Mouse (Mus musculus) liver, embryonic 15.5 days (tissue): ENCODE results near the gene Mapkbp1. TPM values are rescaled to one million over a fixed set of nuclear protein-coding genes. Genes with fewer than 3 reads are reported as not detected.

Source experiments
- ATAC-seq: fragments of 200-750 bp; cut with Nextera tagmentation; 2 replicates; pipeline ENCODE4 v1.8.0; 2017; ENCODE audit warnings: moderate number of reproducible peaks, mild to moderate bottlenecking, moderate library complexity; ENCODE audit not compliant: insufficient read depth
- H3K27ac ChIP-seq: fragments of 300-500 bp; sonication (generic); replicated peaks from 2 replicates; pipeline ENCODE4 v1.5.1; 2015; ENCODE audit warnings: mild to moderate bottlenecking, inconsistent platforms
- H3K27me3 ChIP-seq: fragments of 300-500 bp; sonication (generic); 2 replicates; pipeline ENCODE4 v1.6.1; 2015; ENCODE audit warnings: mild to moderate bottlenecking, inconsistent platforms
- H3K36me3 ChIP-seq: fragments of 300-500 bp; sonication (generic); replicated peaks from 2 replicates; pipeline ENCODE4 v1.6.1; 2015; ENCODE audit warnings: moderate library complexity, mild to moderate bottlenecking, inconsistent platforms
- H3K4me1 ChIP-seq: fragments of 300-500 bp; sonication (generic); replicated peaks from 2 replicates; pipeline ENCODE4 v1.6.1; 2015; ENCODE audit warnings: inconsistent platforms
- H3K4me2 ChIP-seq: fragments of 300-500 bp; sonication (generic); 2 replicates; pipeline ENCODE4 v1.6.1; 2015; ENCODE audit warnings: moderate library complexity, mild to moderate bottlenecking, inconsistent platforms
- H3K4me3 ChIP-seq: fragments of 300-500 bp; sonication (generic); replicated peaks from 2 replicates; pipeline ENCODE4 v1.5.1; 2015; ENCODE audit warnings: mild to moderate bottlenecking, inconsistent platforms
- H3K9ac ChIP-seq: fragments of 300-500 bp; sonication (generic); 2 replicates; pipeline ENCODE4 v1.6.1; 2015; ENCODE audit warnings: moderate library complexity, mild to moderate bottlenecking, inconsistent platforms
- H3K9me3 ChIP-seq: fragments of 300-500 bp; sonication (generic); replicated peaks from 2 replicates; pipeline ENCODE4 v1.6.1; 2016; ENCODE audit warnings: inconsistent platforms
- WGBS: fragments of 180-500 bp; shearing (Covaris S2); methylation state at CpG from one replicate; pipeline ENCODE4 v1.1.7; 2015; ENCODE audit warnings: mixed read lengths; ENCODE audit not compliant: insufficient replicate concordance; 5-methylcytosine and 5-hydroxymethylcytosine counted together
- polyA plus RNA-seq: library from polyadenylated mRNA; unstranded; fragments of >200 nt; fragmentation: Nextera tagmentation; extraction: Ambion mirVana; gene quantifications from 2 replicates; pipeline ENCODE4 v1.2.1, GENCODE M21; 2015

The Mapkbp1 gene
- polyA plus RNA-seq, 1 experiment from 2014 or later: 0.22 TPM

DNA sequence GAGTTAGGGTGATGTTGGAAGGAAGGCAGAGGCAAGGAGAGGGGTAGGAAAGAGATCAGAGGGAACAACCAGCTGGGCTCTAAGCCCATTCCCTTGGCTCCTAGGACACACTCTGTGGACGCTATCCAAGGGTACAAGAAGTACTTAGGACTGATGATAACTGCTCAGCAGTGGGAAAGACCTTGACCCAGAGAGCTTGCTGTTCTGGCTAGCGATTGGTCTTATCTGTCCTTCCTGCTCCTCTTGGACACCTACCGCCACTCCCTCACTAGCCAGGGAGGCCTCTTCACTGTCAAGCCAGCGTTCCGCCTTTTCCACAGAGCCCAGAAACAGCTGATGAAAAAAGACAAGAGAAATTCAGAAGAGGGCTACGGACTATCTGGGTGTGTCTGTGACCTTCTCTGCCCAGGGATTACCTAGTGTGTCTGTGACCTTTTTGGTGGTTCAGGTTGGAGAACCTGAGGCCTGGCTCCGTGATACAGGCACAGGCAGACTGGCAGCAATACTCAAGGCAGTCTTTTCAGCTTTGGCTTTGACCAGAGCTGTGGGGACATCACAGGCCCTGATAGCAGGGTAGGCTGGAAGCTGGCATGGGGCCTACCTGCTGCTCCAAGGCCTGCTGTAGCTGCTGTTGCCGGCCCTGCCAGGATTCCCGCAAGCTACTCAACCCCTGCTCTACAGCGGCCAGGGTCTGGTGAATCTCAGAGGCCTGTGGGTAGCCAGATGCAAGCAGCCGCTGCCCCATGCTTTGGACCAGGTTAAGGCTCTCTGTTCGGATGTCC, 82.5 kb downstream of the Mapkbp1 start:
- Histone ChIP-seq H3K4me3 (no peak overlapping the region), H3K36me3 (no peaks in the 10 kb centered on the region), H3K9me3 (no peaks in the 10 kb centered on the region), H3K9ac (no peak overlapping the region), H3K27ac (no peak overlapping the region), H3K4me2 (no peak overlapping the region), H3K4me1 (no peaks in the 10 kb centered on the region), H3K27me3 (no peaks in the 10 kb centered on the region; the same call in 1 of the 2 replicates)
- WGBS: 63% methylated on average over 12 of the region's 12 CpGs
- no peak for ATAC-seq

DNA sequence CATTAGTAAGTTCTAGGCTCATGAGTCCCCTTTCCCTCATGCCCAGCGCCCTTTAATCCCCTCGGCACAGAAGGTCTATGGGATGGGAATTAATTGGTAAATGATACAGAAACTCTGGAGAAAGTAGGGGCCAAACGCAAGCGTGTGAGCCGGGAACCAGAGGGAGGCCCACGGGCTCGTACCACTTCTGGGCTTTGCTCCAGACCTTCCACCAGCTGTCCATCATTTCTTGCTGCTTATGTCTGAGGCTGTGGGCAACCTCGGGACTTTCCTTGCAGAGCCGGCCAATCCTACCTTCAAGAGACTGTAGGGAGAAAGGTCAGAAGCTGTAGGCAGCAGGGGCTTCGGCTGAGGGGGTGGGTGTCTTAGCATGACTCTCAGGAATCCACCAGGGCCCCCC, 83.4 kb downstream of the Mapkbp1 start:
- WGBS: 66% methylated on average over 10 of the region's 10 CpGs
- Histone ChIP-seq H3K27ac (no peak overlapping the region), H3K4me3 (no peak overlapping the region), H3K9ac (no peak overlapping the region), H3K27me3 (no peaks in the 10 kb centered on the region; the same call in 1 of the 2 replicates), H3K9me3 (no peaks in the 10 kb centered on the region), H3K4me1 (no peaks in the 10 kb centered on the region), H3K4me2 (no peak overlapping the region), H3K36me3 (no peaks in the 10 kb centered on the region)
- no peak for ATAC-seq

DNA sequence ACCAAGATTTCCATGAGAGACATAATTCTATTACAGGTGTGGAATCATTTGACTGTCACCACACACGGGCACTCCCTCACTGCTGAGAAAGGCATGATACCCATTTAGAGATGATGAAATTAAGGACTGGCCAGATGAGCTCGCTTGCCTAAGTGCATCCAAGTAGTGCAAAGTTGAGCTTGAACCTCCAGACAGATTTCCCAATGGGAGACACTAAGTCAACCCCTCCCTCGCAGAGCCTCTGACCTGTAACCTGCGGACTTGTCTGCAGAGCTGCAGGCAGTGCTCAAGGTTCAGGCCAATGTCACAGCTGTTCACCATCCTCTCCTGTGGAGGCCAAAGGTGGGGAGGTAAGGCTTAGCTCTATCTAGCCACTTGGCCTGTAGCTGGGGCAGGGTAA, 86.3 kb downstream of the Mapkbp1 start:
- WGBS: 67% methylated on average over 4 of the region's 4 CpGs
- no peak overlapping the region for H3K4me2 ChIP-seq
- H3K4me3 ChIP-seq: no peak overlapping the region
- H3K9ac ChIP-seq: no peak overlapping the region
- no peaks in the 10 kb centered on the region; the same call in 1 of the 2 replicates for H3K27me3 ChIP-seq
- no peak for ATAC-seq
- H3K9me3 ChIP-seq: no peaks in the 10 kb centered on the region
- no peak overlapping the region for H3K27ac ChIP-seq
- H3K4me1 ChIP-seq: no peaks in the 10 kb centered on the region
- no peaks in the 10 kb centered on the region for H3K36me3 ChIP-seq

DNA sequence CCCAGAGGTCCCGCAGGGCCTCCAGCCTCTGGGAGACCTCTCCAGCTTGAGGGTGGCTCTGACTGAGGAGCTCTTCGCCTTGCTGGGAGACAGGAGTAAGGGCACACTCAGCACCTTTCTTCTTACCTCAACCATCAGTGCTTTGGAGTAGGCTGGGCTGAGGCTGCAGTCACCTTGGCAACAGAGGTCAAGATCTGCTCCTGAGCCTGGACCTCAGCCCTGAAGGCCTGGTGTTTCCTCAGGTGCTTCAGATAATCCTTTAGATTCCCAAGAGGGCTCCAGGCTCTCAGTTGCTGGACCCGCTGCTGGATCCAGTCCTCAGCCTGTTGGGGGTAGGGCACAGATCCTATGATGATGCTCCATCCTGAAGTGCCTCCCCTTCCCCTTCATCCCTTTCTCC, 87.0 kb downstream of the Mapkbp1 start:
- no peak overlapping the region for H3K27ac ChIP-seq
- H3K4me1 ChIP-seq: no peaks in the 10 kb centered on the region
- ATAC-seq: no peak
- no peak overlapping the region for H3K4me3 ChIP-seq
- 52% methylated on average over 3 of the region's 3 CpGs for WGBS
- no peaks in the 10 kb centered on the region for H3K36me3 ChIP-seq
- H3K4me2 ChIP-seq: no peak overlapping the region
- no peaks in the 10 kb centered on the region; the same call in 1 of the 2 replicates for H3K27me3 ChIP-seq
- H3K9ac ChIP-seq: no peak overlapping the region
- H3K9me3 ChIP-seq: no peaks in the 10 kb centered on the region

DNA sequence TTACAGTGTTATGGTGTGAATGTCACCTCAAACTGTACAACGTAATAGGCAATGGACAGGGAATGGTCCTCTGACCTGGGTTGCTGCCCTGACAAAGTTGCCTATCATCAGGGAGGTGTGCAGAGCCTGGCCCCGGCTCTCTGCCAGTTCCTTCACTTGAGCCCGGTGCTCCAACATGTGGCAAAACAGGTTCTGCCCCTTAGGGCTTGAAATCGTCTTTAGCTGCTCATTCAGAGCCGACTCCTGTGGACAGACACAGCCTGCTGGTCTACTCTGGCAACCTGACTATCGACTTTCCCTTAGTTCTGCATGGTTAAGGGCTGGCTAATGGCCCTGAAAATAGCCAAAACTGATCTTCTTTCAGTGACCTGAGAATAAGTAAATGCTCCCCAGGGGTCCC, 87.7 kb downstream of the Mapkbp1 start:
- H3K4me1 ChIP-seq: no peaks in the 10 kb centered on the region
- no peaks in the 10 kb centered on the region for H3K9me3 ChIP-seq
- 54% methylated on average over 6 of the region's 6 CpGs for WGBS
- no peak overlapping the region for H3K4me3 ChIP-seq
- H3K27me3 ChIP-seq: no peaks in the 10 kb centered on the region; the same call in 1 of the 2 replicates
- ATAC-seq: no peak
- no peak overlapping the region for H3K27ac ChIP-seq
- H3K36me3 ChIP-seq: no peaks in the 10 kb centered on the region
- no peak overlapping the region for H3K9ac ChIP-seq
- H3K4me2 ChIP-seq: no peak overlapping the region

DNA sequence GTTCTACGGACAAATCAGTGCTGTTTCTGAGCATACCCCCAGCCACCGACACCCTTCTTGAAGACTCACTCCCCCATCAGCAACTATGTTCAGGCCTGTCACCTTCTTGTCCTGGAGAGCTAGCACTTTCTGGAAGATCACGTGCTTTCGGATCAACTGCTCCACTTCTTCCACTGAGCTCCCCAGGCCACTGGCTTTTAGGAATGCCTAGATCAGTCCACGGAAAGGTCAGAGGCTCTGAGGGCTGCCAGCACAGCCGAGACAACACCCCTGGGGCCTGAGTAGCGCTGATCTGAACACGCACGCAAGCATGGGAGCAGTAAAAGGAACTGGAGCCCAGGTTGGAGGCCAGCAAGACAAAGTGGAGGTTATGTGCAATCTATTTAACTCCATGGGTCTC, 88.2 kb downstream of the Mapkbp1 start:
- H3K27me3 ChIP-seq: no peaks in the 10 kb centered on the region; the same call in 1 of the 2 replicates
- no peak overlapping the region for H3K9ac ChIP-seq
- no peak overlapping the region for H3K4me2 ChIP-seq
- H3K9me3 ChIP-seq: no peaks in the 10 kb centered on the region
- H3K4me3 ChIP-seq: no peak overlapping the region
- 63% methylated on average over 9 of the region's 9 CpGs for WGBS
- no peaks in the 10 kb centered on the region for H3K4me1 ChIP-seq
- ATAC-seq: no peak
- H3K36me3 ChIP-seq: no peaks in the 10 kb centered on the region
- H3K27ac ChIP-seq: no peak overlapping the region

DNA sequence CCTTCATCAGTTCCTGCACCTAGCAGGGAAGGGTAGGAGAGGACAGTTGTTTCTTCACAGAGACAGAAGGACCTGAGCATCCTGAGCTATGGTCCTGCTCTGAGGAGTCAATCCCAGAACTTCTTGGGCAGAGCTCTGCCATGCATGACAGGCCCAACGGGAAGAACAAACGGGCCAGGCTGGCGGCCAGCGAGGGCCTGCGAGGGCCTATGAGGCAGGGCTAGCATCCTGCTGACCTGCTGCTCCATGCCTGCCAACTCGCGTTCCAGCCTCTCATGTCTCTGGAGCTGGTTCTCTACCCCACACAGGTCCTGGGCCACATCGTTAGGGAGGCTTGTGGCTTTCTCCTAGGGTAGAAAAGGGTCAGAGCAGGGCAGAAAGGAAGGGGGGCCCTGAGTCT, 89.7 kb downstream of the Mapkbp1 start:
- Histone ChIP-seq H3K4me1 (no peaks in the 10 kb centered on the region), H3K4me2 (no peak overlapping the region), H3K36me3 (no peaks in the 10 kb centered on the region), H3K9ac (no peak overlapping the region), H3K27me3 (no peaks in the 10 kb centered on the region; the same call in 1 of the 2 replicates), H3K9me3 (no peaks in the 10 kb centered on the region), H3K4me3 (no peak overlapping the region), H3K27ac (no peak overlapping the region)
- no peak for ATAC-seq
- 75% methylated on average over 8 of the region's 8 CpGs for WGBS

DNA sequence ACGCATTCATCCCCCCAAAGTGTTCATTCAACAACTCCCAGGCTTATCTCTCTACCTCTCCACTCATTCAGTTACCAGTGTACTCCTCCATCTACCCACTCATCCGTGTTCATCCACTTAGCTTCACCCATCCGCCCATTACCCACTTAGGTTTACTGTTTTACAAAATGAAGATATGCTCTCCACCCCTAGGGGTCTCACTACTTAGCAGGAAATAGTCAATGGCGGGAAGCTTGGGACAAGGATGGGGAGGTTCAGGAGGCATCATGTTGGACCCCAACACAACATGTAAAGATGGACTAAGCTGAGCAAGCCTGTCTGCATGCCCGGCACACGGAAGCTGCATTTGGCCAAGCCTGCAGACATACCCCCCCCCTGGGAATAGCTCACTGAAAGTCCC, 92.1 kb downstream of the Mapkbp1 start:
- ATAC-seq: no peak
- peaks cover 6% of the 10 kb centered on the region; the same call in 1 of the 2 replicates for H3K27me3 ChIP-seq
- H3K36me3 ChIP-seq: no peaks in the 10 kb centered on the region
- no peaks in the 10 kb centered on the region for H3K9me3 ChIP-seq
- H3K27ac ChIP-seq: no peak overlapping the region
- H3K4me3 ChIP-seq: no peak overlapping the region
- 64% methylated on average over 6 of the region's 6 CpGs for WGBS
- H3K4me2 ChIP-seq: no peak overlapping the region
- H3K4me1 ChIP-seq: no peaks in the 10 kb centered on the region
- H3K9ac ChIP-seq: no peak overlapping the region

DNA sequence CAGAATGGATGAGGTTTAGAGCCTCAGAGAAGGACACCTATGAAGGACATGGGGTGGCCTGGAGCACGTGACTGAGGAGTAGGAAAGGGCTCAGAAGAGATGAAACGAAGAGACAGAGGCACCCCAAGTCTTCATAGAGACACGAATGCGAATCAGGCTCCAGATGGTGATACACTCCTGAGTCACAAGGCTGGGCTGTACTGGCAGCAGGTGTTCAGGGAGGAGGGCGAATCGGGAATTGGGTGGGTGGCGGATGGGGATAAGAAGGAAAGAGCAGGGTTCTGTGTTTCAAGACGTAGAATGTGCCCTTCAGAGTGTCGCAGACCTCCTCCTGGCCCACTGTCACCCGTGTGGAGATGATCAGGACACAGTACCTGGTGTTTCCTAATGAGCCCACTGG, 92.7 kb downstream of the Mapkbp1 start:
- 74% methylated on average over 10 of the region's 10 CpGs for WGBS

DNA sequence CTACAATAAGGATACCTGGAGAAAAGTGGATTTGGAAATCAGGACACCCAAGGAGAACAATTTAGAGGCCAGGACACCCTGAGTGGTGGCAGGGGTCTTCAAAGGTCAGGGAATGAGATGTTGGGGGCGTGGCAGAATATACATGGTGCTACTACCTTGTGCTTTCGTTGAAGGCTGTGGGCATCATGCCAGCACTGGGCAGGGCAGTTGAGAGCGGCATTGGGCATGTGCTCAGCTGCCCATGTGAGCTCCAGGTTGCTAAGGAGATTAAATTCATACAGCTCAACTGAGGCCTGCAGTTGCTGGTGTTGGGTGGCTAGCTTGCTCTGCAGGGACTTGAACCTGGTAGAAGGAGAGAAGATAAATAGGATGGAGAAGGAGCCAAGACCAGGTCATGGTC, 93.7 kb downstream of the Mapkbp1 start:
- ATAC-seq: no peak
- H3K4me3 ChIP-seq: no peak overlapping the region
- H3K36me3 ChIP-seq: no peaks in the 10 kb centered on the region
- no peak overlapping the region for H3K9ac ChIP-seq
- H3K4me1 ChIP-seq: no peaks in the 10 kb centered on the region
- no peak overlapping the region for H3K4me2 ChIP-seq
- peaks cover 6% of the 10 kb centered on the region; the same call in 1 of the 2 replicates for H3K27me3 ChIP-seq
- 64% methylated on average over 3 of the region's 3 CpGs for WGBS
- H3K27ac ChIP-seq: no peak overlapping the region
- H3K9me3 ChIP-seq: no peaks in the 10 kb centered on the region

More for the DNA sequence above, 92.7 kb downstream of the Mapkbp1 start:
- Histone ChIP-seq H3K36me3 (no peaks in the 10 kb centered on the region), H3K9ac (no peak overlapping the region), H3K27me3 (peaks cover 6% of the 10 kb centered on the region; the same call in 1 of the 2 replicates), H3K4me1 (no peaks in the 10 kb centered on the region), H3K4me3 (no peak overlapping the region), H3K4me2 (no peak overlapping the region), H3K9me3 (no peaks in the 10 kb centered on the region), H3K27ac (no peak overlapping the region)
- ATAC-seq: no peak

DNA sequence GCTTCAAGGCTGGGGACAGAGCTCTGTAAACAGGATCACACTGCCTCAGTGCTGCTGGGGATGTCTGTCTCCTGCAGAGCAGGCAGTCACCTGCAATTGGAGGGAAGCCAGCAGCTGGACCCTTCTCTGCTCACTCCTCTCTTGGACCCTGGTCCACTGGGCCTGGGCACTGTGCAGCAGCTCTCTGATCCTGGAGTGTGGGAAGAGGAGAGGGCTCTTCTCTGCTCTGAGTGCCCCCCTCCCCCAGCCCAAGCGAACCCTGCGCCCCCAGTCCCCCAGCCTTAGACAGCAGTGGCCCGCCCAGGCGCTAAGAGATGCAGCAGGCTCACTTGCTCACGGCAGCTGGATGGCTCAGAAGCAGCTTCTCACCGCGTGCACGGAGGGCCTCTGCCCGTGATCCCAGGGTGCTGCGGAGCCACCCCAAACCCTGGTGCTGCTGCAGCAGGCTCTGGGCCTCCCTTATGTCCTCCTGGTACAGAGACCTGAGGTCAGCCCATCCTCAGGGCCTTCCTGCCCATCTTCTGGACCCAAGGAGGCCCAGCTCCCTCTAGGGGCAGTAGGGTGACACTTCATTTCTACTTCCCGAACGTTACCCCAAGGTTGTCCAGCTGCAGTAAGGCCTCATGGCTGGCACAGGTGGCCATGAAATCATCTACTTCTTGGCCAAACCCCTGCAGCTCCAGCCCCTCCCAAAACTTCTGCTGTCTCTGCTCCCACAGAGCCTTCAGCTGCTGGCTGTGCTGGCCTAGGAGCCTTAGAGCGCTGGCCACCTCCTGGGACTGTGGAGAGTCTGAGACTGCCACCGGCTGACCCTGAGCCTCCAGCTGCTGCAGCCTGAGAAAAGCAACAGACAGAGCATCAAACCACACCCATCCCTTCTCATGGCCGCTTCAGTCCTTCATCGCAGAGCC, 96.3 kb downstream of the Mapkbp1 start:
- no peak overlapping the region for H3K4me2 ChIP-seq
- H3K9me3 ChIP-seq: no peaks in the 10 kb centered on the region
- H3K4me3 ChIP-seq: no peak overlapping the region
- H3K27ac ChIP-seq: no peak overlapping the region
- 46% methylated on average over 16 of the region's 16 CpGs for WGBS
- H3K4me1 ChIP-seq: no peaks in the 10 kb centered on the region
- peaks cover 7% of the 10 kb centered on the region; the same call in 1 of the 2 replicates for H3K27me3 ChIP-seq
- ATAC-seq: no peak
- no peaks in the 10 kb centered on the region for H3K36me3 ChIP-seq
- H3K9ac ChIP-seq: no peak overlapping the region
